Mouse (Mus musculus) E14TG2a.4 (cell line): ENCODE results near the gene Suv39h2.

Experiments
- CTCF ChIP-seq: conservative IDR thresholded peaks from 2 replicates; pipeline ENCODE4 v1.5.1; 2014; ENCODE audit warnings: low read length
- NANOG ChIP-seq: IDR thresholded peaks from 2 replicates; pipeline ENCODE4 v1.6.1; 2014; ENCODE audit warnings: borderline replicate concordance, low read length, mixed read lengths
- POU5F1 ChIP-seq: IDR thresholded peaks from 2 replicates; pipeline ENCODE4 v1.6.1; 2014; ENCODE audit warnings: low read length, borderline replicate concordance

- no peak for TF ChIP-seq CTCF
- TF ChIP-seq NANOG = no peak
- TF ChIP-seq POU5F1 = no peak
Measured at GRCm38 (mm10) chr2:3474861-3475283, at the start of gene Suv39h2.
